Mouse (Mus musculus) 3134 (cell line): ENCODE measurements around the gene Nrap.
"Not testable (repeated sequence)": the region's sequence is repeated elsewhere in the genome, so short reads cannot be mapped to it uniquely, and the experiment has no call there.

ENCODE experiments used
- DNase-seq: peaks from one replicate; pipeline ENCODE4 v3.0.0-alpha.2; 2011; ENCODE audit warnings: low spot score; ENCODE audit not compliant: insufficient read length; ENCODE audit errors: extremely low read depth

Gene Nrap

DNA sequence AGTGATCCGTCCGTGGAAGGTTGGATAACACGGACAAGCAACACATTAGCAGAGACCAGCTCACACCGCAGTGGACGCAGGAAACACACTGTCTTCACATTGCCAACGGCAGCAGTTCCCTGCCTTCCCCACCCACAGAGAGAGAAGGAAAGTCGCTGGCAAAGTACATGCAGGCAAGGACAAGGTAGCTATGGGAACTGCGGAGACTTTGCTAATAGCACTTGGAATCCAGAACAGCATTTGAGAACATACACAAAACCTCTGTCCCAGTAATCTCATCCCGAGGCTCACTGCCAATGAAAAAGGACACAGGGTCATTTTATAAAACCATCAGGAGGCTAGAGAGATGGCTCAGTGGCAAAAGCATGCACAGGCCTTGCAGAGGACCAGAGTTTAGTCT is 23.2 kb downstream of the Nrap start:
- no peak for DNase-seq

DNA sequence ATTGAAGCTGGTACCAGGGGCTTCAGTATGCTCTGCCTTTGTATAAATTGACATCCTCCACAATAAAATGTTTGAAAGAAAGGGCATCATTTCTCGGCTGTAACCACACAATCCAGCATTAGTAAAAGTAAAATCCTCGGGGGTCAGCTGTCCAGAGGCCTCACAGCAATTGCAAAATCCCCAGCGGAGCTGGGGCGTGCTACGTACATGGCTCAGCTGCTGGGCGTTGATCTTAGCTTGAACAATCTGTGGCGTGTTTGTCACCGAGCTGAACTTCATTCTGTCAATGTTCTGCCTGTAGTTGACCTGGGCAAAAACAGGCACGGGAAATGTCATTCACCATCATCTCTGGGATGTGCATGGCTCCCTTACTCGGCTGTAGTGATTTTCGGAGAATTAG is 23.7 kb downstream of the Nrap start:
- DNase-seq = no peak

DNA sequence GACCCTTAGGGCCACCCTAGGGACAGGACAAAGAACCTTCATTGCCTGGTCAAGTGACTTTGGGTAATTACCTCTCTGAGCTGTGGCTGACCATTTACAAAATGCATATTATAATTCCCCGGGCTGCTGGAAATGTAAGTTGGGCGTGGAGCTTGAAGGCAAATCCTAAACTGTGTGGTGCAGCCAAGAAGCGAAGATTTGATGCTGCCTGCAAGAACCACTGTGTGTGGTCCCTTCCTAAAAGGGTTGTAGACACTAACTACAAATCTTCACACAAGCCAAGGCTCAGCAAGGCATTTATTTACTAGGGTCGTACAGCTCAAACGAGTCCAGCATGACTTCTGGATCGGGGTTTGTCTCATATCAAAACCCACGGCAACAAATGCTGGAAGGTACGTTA is 25.3 kb downstream of the Nrap start:
- DNase-seq = no peak

DNA sequence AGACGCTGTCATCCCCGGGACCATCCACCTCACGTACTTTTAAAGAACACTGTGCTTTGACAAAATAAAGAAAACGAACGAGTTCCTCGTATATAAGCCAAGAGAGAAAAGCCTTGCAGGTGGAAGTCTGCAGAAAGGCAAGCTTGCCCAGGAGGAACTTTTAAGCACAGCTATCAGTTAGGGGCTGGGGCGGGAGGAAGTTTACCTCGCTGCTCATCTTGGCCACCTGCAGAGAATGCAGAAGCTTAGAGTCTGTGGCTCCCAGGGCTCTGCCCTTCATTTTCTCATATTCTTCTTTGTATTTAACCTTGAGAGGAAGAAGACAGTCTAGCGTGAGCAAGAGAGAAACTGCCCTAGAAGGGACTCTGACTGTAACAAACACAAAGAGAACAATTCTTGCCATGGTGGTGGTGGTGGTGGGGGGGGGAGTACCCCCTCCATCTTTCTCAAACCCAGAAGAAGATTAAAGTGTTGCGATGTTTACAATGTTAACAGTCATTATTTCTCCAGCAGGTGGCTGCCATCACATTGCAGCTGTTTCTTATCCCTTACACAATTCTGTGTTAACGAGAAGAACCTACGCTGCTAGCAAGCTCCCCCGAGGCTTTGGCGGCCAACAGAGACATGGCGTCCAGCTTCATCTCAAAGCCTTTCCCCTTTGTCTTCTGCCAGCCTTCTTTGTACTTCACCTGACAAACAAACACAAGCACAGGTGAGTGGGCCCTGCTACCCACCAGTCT is 25.9 kb downstream of the Nrap start:
- DNase-seq = no peak

DNA sequence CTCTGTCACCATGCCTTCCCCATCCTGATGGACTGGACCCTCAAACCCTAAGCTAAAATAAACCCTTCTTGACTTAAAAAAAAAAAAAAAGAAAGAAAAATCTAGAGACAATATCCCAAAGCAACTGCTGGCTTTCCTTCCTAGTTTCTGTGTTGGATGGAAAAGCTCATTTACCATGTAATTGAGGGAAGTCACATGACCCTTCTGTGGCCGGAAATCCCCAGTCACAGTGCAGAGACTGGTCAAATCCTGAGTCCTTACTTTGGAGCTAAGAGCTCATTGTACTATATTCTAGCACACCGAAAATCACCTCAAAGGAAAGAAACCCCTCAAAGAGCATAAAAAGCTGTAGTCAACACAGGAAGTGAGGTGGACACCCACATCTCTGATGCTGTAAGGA is 30.9 kb downstream of the Nrap start:
- DNase-seq = no peak

DNA sequence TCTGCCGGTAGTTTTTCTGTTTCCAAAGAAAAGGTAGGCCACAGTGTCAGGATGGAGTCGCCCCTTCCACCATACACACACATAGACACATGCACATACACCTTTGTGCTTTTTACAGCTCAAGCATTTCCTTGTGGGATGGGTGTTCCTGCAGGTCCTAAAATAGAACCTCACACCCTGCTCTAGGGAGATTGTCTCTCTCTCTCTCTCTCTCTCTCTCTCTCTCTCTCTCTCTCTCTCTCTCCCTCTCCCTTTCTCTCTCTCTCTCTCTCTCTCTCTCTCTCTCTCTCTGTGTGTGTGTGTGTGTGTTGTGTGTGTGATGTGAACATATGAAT is 32.5 kb downstream of the Nrap start:
- not testable (repeated sequence) for DNase-seq

DNA sequence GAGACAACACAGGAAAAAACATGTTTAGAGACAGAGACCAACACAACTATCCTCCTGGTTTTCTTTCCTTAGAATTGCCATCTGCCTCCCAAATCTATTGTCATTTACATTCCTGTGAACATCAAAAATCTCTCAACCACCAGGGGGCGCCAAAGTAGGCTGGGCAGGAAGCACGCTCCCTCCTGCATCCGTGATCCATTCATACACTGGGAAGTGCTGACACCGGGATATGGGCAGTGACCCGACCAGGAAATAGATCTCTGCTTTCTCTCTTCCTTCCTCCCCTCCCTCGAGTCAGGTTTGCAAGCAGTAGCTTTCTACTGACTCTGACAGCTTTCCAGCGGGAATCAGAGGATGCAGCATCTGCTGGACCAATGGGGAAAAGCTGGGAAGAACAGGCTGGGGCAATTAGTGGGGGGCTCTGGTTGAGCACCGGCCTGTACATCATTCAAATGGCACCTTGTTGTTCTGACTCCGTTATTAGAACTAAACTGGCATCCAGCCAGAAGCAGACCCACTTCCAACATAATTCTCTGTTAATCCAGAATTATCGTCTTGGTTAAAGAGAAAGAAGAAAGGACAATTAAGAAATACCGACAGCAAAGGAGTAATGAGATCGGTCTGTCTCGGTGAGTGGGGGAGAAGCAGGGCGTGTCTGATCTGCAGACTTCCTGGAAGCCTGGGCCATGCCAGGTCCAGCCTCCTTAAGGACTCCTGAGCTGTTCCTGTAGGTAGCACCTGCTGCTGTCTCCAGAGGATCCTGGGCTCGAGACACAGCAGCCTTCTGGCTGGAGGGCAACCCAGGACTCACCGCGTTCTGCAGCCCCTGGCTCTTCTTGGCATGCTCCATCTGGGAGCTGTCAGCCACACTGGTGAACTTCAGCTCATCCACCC is 33.1 kb downstream of the Nrap start:
- DNase-seq = peak; percentile 58

DNA sequence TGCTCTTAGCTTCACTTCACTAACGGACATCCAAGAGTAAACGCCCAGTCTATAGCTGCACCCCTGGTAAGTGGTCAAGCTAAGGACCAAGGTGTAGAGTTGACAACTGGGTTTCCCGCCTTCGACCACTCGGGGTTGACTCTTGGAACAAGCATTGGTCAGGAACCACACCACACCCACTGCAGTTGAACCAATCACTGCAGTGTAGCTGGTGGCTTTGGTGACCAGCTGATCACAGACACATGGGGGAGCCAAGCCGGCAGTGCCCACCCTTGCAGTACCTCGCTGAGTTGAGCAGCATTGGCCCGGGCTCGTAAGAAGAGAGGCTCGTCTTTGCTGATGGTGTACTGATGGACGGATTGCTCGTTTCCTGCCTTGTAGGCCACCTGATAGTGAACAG is 34.6 kb downstream of the Nrap start:
- DNase-seq = no peak

DNA sequence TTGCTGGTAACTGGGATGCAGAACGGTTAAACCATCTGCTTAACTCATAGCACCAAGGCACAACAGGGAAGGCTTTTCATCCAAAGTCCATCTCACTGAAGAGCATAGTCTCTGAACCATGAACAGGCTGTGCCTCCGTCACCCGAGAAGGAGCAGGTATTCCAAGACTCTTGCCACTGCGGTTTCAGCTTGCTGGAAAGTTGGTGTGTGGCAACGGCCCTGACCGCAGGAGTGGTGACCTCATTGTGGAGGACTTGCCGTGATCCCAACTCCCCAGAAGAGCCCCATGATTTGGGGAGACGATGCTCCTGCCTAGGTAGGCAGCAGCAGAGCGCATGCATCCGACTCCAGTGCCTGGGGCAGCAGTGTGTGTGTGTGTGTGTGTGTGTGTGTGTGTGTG is 36.1 kb downstream of the Nrap start:
- peak; percentile 85 for DNase-seq

DNA sequence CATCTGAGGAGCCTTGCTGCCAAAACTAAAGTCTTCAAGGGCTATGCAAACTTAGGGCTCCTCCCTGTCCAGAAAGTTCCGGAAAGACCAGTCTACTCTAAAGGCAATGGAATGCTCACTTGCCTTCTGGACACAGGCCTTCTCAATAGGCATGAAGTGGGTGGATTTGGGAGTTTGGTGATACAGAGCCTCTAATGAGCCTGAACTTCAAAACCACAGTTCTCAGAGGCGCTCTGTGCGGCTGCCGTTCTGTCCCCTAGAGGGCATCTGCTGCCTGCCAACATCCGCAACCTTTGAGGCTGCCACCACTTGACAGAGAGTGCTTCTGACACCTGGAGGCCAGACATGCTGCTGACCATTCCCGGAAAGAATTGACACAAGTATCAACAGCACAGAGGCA is 40.5 kb downstream of the Nrap start:
- DNase-seq = no peak

DNA sequence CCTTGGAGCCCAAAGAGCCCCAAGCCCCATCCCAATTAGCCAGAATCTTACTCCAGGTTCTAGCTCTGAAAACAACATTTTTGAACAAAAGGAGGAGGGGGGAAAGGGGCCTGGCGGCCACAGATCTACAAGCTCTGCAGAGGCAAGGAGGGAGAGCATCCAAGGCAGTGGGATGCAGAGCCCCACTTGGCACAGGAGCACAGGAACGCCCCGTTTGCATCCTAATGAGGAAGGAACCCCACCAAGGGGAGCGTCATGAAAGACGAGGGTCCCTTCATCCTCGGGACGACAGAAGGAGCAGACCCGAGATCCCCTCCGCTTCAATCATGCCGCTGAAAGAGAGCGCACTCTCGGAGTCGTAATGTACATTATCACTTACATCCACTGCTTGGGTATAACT is 43.1 kb downstream of the Nrap start:
- DNase-seq = no peak

DNA sequence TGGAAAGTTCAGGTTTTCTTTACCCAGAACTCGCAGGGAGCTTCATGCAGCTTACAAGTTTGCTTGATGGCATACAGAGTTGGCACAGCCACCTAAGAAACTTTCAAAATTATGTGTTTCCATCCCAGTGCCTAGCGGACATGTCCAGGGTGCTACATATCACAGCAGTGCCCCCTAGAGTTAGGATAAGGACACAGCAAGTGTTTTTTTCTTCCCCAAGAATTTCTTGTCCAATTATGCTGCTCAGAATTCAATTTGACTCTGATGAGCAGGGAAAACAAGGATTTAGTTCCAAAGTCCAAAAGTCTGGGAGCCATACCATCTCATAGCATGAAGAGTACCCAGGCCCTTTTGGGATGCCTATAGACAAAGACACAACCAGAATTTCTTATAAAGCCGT is 43.8 kb downstream of the Nrap start:
- no peak for DNase-seq

DNA sequence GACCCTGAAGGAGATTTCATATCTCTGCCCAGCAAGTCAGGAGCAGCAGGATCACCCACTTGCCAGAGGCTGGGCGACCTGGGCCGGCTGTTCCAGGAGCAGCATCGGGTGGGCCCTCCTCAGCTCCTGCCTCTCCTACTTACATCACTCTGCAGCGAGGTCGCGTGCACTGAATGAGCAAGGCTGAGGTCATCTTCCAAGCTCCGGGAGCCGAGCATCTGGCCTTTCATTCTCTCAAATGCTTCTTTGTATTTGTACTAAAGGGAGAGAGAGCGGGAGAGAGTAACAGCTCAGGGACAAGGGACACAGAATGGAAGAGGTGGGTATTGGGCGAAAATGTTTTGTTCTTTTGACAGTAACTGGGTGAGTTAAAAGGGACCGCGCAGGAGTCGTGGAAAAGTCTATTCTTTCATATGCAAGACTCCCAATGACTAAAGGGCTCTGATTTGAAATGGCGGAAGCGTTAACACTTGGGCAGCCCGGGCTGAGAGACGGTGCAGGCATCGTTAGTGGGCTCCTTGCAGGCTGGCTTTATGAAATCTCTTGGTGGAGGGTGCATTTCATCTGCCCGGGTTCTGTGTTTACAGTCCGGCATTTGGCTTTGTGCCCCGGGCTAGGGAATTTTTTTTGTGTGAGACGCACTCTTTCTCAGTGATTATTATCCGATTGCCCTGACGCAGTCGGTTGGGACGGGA is 45.8 kb downstream of the Nrap start:
- peak; percentile 64 for DNase-seq

DNA sequence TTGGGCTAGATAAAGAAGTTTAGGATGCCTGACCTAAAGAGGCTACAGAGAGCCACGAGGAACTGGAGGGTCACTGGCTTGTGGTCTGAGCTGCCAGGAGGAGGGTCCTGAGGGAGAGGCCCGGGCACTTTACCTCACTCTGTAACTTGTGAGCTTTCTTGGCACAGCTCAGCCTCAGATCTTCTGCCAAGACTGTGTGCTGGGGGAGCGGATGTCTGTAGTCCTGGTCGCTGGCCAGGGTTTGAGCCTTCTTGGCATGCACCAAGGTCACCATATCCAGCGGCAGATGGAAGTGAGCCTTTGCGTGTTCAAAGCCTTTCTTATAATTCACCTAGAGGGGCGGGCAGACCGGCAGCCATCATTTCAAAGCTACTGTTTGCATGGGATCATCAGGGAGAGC is 47.8 kb downstream of the Nrap start:
- DNase-seq = peak; percentile 62

DNA sequence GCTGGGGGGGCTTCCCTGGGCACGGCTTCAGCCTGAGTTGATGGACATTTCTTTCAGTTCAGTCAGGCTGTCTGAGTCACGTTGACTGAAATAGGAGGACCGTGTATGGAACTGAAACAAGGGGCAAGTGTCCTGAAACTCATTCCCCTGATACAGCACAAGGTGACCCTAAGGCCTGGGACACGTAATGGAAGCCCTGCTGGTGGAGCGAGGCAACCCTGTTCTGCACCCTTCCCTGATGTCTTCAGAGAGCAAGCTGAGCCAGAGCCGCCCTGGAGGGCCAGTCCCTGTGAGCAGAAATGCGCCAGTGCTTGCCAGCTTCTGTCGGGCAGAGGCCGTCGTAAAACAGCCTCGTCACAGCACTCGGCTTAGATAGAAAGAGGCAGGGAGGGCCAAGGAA is 53.0 kb downstream of the Nrap start:
- no peak for DNase-seq

DNA sequence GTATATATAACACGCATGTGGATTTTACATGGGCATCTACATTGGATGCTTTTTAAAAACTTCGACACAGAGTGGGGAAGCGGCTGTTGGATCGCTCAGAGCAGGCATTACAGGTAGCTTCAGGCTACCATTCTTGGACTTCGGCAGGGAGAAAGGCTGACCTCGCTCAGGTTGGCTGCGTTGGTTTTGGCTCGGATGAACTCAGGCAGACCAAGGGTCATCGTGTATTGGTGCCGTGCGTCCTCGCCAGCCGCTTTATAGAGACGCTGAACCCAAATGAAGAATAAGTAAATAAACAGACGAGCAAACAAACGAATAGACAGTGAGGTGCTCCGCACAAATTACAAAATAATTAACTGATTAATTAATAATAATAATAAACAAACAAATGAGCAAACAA is 53.5 kb downstream of the Nrap start:
- no peak for DNase-seq

DNA sequence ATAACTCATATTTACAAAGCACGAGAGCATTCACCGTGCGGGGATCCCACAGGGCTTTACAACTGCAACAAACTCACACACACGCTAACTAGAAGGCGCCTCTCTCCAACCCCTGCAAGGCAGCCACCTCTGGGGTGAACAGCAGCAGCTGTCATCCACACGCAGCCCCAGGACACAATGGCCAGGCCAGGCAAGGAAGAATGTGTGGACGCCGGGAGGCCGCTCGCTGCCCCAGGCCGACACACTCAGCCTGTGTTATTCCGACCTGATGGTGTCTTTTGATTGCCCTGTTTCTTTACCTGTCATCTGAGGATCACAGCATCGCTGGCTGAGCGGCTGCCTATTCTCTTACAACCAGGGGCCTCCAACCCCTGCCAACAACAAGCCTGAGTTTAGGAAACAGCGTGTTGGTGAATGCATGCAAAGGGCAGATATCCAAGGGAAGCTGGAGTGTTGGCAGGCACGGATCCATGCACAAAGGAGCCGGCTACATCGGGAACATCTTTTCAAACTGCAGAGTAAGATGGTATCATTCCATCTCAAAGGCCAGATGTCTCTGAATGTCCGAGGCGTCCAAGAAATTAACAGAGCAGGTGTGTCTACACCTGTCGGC is 63.5 kb downstream of the Nrap start:
- DNase-seq = no peak

DNA sequence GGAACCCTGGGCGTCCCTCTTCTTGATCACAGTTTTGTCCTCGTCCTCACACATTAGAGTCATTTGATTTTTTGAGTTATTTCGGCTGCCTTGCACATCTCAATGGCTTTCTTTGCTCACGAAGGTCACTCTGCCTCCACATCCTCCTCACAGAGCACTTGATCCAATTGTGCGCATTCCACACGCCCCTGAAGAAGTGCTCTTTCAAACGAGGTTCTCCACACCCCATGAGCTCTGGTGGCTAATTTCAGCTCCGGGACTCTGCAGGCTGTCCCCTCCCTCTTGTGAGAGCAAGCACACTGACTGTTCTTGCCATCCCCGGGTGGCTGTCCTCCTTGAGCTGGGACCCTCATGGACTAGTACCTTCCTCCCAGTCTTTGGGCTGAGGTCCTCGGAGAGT is 64.2 kb downstream of the Nrap start:
- no peak for DNase-seq

DNA sequence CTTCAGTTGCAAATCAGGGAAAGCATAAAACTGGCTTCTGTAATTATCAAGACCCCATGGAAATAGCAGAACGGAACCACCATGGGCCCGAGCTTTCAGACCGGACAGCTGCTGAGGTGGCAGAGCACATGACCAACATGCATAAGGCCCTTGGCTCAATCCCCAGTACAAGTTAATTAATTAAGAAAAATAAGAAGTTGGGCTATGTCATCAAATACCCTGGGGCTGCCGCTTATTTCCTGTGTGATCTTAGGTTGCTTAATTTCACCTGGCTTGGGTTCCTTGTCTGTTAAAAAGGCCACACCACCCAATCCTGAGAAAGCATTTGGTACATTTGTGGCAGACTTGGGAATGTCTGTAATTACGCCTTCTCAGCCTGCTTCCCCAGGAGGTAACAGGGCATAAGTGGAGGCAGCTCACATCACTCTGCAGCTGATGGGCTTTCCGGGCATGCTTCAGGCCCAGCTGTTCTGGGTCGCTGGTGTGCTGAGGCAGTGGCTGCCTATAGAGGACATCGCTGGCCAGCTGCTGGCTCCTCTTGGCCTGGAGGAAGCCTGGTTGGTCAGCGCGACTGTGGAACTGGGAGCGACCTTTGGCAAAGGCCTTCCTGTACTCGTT is 68.4 kb downstream of the Nrap start:
- no peak for DNase-seq

DNA sequence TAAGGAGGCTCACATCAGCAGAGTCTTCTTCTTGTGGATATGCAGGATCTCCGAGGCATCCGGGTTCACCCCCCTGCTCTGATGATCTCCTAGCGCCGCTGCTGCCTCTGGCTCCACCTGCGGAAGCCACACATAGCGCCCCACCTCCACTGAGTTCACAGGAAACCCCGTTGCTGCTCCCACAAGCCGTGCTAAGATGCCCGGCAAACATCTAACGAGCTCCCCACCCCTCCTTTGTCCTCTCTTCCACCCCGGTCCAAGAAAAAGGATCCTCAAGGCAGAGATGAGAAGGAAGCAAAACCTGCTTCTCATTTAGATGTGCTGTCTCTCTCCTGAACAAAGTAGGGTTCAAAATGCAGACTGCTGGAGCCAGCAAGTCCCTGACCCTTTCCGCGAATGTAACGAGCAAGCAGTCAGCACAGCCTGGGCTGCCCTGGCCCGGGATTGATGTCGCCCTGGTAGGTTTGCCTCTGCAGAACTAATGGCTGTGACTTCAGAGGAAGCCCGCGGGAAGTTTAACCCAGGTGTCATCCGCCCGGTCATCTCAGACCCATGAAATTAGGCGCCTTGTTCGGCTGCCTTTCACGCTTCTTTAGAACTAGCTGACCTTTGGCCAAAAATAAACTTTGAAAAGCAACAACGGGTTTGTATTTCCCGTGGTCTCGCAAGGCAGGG is 69.5 kb downstream of the Nrap start:
- no peak for DNase-seq
